Mouse (Mus musculus) hindbrain, postnatal 0 days (tissue): ENCODE data around the gene Hoxd3. TPM values are rescaled to one million over a fixed set of nuclear protein-coding genes. Genes with fewer than 3 reads are reported as not detected.

Experiments
- ATAC-seq: fragments of 200-750 bp; cut with Nextera tagmentation; 2 replicates; pipeline ENCODE4 v1.8.0; 2017; ENCODE audit warnings: mild to moderate bottlenecking, moderate TSS enrichment, moderate library complexity
- DNase-seq: peaks from one replicate; pipeline ENCODE4 v3.0.0-alpha.2; 2015; ENCODE audit warnings: low spot score
- H3K27ac ChIP-seq: fragments of 300-500 bp; sonication (generic); 2 replicates; pipeline ENCODE4 v1.5.1; 2014; ENCODE audit warnings: mild to moderate bottlenecking
- H3K27me3 ChIP-seq: fragments of 300-500 bp; sonication (generic); 2 replicates; pipeline ENCODE4 v1.6.1; 2014; ENCODE audit warnings: low read length, mixed read lengths; ENCODE audit not compliant: insufficient read depth
- H3K36me3 ChIP-seq: fragments of 300-500 bp; sonication (generic); 2 replicates; pipeline ENCODE4 v1.6.1; 2014; ENCODE audit warnings: low read length, mixed read lengths; ENCODE audit not compliant: insufficient read depth
- H3K4me1 ChIP-seq: fragments of 300-500 bp; sonication (generic); 2 replicates; pipeline ENCODE4 v1.6.1; 2014; ENCODE audit warnings: antibody characterized with exemption, low read length, mixed read lengths; ENCODE audit not compliant: insufficient read depth
- H3K4me2 ChIP-seq: fragments of 300-500 bp; sonication (generic); 2 replicates; pipeline ENCODE4 v1.6.1; 2014; ENCODE audit warnings: low read depth, mild to moderate bottlenecking, low read length, moderate library complexity, mixed read lengths
- H3K4me3 ChIP-seq: fragments of 300-500 bp; sonication (generic); 2 replicates; pipeline ENCODE4 v1.5.1; 2014; ENCODE audit warnings: low read length
- H3K9ac ChIP-seq: fragments of 300-500 bp; sonication (generic); replicated peaks from 2 replicates; pipeline ENCODE4 v1.6.1; 2014; ENCODE audit warnings: mild to moderate bottlenecking, low read length, moderate library complexity, mixed read lengths
- H3K9me3 ChIP-seq: fragments of 300-500 bp; sonication (generic); 2 replicates; pipeline ENCODE4 v1.6.1; 2016; ENCODE audit warnings: low read length, mixed read lengths
- CTCF ChIP-seq: IDR thresholded peaks from 2 replicates; pipeline ENCODE4 v1.5.1; 2016; ENCODE audit warnings: antibody characterized with exemption, control low read depth, low read depth
- WGBS: fragments of 180-500 bp; shearing (Covaris S2); extraction: QIAGEN DNeasy Blood & Tissue Kit; methylation state at CpG from one replicate; pipeline ENCODE4 v1.1.7; 2014; 5-methylcytosine and 5-hydroxymethylcytosine counted together
- polyA plus RNA-seq: library from polyadenylated mRNA; unstranded; fragments of >200 nt; fragmentation: Nextera tagmentation; extraction: Ambion mirVana; gene quantifications from 2 replicates; pipeline ENCODE4 v1.2.1, GENCODE M21; 2015
- total RNA-seq: library from RNA; depleted of rRNA; stranded (reverse); fragments of >200 nt; gene quantifications from 2 replicates; pipeline ENCODE4 v1.2.3, GENCODE M21; 2014

Gene Hoxd3
- total and polyA plus RNA-seq, 2 experiments from 2014 or later, result 26.3 to 36.8 TPM

DNA sequence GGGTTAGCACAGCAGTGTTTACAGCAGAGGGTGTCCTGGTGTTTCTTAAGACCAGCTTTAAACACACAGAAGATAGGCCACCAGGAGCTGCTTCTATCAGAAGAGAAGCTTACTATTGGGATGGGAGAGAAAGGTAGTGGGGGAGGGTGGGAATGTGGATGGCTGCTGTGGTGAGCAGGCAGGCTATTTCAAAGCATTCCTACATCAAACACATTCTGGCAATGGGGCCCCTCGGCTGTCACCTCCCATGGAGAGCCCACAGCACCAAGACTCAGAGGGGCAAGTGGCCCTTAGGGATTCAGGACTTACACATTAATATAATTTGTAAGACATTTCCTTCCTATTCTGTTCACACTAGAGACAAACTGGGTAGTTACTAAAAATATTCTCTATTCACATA is 48.4 kb downstream of the Hoxd3 start:
- H3K9me3 ChIP-seq, result no peaks in the 10 kb centered on the region
- H3K36me3 ChIP-seq, result no peaks in the 10 kb centered on the region
- no peak for DNase-seq
- H3K4me3 ChIP-seq, result no peak overlapping the region
- 0 out of 2 replicates have a peak, but pooled peaks cover 4% of the 10 kb centered on the region for H3K4me1 ChIP-seq
- H3K27me3 ChIP-seq, result peaks cover 64% of the 10 kb centered on the region
- H3K27ac ChIP-seq, result no peak overlapping the region
- ATAC-seq, result no peak
- TF ChIP-seq CTCF, result no peak
- 5% methylated on average over 1 of the region's 1 CpGs for WGBS
- no peak overlapping the region for H3K9ac ChIP-seq
- no peak overlapping the region for H3K4me2 ChIP-seq

DNA sequence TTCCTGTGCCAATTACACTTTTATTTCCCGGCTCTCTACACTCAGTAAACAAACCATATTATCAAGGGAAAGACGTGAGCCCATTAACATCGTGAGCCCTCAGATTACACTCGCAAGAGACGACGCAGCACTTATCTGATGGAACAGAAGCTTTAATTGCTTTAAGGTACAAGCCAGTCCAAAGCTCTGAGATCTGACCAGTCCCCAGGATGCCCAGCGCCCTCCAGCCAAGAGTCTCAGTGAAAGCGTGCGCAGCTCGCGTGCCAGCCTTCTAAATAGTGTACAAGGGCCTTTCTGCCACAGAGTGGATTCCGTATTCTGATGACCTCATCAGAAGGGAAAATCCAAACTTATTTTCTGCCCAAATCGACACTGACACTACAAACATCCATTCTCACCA is 50.2 kb downstream of the Hoxd3 start:
- DNase-seq, result no peak
- no peak for TF ChIP-seq CTCF
- Histone ChIP-seq H3K4me1 (0 out of 2 replicates have a peak, but pooled peaks cover 4% of the 10 kb centered on the region), H3K4me3 (peak overlapping the region; percentile 48; the same call in 1 of the 2 replicates), H3K4me2 (peak overlapping the region; percentile 75), H3K9ac (no peak overlapping the region), H3K36me3 (no peaks in the 10 kb centered on the region), H3K27me3 (peaks cover 67% of the 10 kb centered on the region), H3K9me3 (no peaks in the 10 kb centered on the region), H3K27ac (no peak overlapping the region)
- 9% methylated on average over 13 of the region's 13 CpGs for WGBS
- ATAC-seq, result no peak

DNA sequence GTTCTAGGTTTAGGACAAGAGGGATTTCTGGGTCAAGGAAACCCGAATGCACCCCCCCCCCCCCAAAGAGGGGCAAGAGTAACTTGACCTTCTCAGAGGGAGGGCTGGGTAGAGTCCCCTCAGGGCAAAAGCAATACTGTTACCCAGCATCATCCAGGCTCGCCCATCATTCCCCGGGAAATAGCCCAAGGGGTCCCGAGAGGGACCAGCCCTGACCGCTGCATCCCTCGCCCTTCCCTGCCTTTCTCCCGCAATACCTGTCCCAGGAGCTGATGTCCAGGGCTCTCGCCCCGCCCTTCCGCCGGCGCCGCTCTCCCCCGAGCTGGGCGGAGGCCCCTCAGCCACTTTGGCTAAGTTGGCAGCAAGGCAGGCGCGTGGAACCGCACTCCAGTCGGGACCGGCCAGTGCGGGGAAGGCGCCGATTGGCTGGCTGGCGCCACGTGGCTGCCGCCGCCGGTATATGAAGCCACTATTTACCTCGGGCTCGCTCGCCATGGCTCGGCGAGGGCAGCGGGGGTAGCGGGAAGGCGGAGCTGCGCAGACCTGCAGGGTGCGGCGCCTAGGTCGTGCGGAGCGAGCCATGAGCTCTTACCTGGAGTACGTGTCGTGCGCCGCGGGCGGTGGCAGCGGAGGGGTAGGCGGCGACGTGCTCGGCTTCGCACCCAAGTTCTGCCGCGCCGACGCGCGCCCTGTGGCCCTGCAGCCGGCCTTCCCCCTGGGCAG is 51.0 kb downstream of the Hoxd3 start, which contains the start of gene Hoxd1:
Hoxd1 (plus strand) TSS at position 459 of the 723 bp plus-strand sequence.
- Histone ChIP-seq H3K36me3 (no peaks in the 10 kb centered on the region), H3K4me1 (0 out of 2 replicates have a peak, but pooled peaks cover 4% of the 10 kb centered on the region), H3K9ac (no peak within 1 kb of the TSS), H3K4me2 (peak within 1 kb of the TSS; percentile 75), H3K9me3 (no peaks in the 10 kb centered on the region), H3K27ac (no peak within 1 kb of the TSS), H3K27me3 (peaks cover 64% of the 10 kb centered on the region), H3K4me3 (peak within 1 kb of the TSS; percentile 48)
- WGBS, result under 1% methylated on average over 52 of the region's 61 CpGs
- DNase-seq (peak; percentile 35), ATAC-seq (peak; percentile 58)
- no peak for TF ChIP-seq CTCF

DNA sequence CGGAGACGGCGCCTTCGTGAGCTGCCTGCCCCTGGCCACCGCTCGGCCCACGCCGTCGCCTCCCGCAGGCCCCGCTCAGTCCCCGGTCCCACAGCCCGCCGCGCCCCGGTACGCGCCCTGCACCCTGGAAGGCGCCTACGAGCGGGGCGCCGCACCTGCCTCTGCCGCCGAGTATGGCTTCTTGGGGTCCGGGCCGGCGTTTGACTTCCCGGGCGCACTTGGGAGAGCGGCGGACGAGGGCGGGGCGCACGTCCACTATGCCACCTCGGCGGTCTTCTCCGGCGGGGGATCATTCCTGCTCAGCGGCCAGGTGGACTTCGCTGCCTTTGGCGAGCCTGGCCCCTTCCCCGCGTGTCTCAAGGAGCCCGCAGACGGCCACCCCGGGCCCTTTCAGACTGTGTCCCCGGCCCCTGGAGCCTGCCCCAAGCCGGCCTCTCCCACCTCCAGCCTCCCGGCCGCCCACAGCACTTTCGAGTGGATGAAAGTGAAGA is 51.6 kb downstream of the Hoxd3 start:
- Histone ChIP-seq H3K36me3 (no peaks in the 10 kb centered on the region), H3K27ac (no peak overlapping the region), H3K4me3 (peak overlapping the region; percentile 48), H3K9me3 (no peaks in the 10 kb centered on the region), H3K9ac (no peak overlapping the region), H3K4me2 (peak overlapping the region; percentile 75), H3K27me3 (peaks cover 58% of the 10 kb centered on the region), H3K4me1 (0 out of 2 replicates have a peak, but pooled peaks cover 4% of the 10 kb centered on the region)
- no peak for TF ChIP-seq CTCF
- ATAC-seq (peak; percentile 38; the same call in 1 of the 2 replicates), DNase-seq (no peak)
- under 1% methylated on average over 42 of the region's 53 CpGs for WGBS

DNA sequence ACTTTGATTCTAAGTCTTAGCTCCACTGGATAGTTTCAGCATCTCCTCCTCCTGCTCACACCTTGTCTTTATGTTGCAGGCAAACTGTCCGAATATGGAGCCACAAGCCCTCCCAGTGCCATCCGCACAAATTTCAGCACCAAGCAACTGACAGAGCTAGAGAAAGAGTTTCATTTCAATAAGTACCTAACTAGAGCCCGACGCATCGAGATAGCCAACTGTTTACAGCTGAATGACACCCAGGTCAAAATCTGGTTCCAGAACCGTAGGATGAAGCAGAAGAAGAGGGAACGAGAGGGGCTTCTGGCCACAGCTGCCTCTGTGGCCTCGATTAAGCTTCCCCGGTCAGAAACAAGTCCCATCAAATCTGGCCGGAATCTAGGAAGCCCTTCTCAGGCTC is 52.2 kb downstream of the Hoxd3 start:
- ATAC-seq (no peak), DNase-seq (no peak)
- 65% methylated on average over 10 of the region's 10 CpGs for WGBS
- H3K4me1 ChIP-seq, result 0 out of 2 replicates have a peak, but pooled peaks cover 4% of the 10 kb centered on the region
- H3K27ac ChIP-seq, result no peak overlapping the region
- peaks cover 54% of the 10 kb centered on the region for H3K27me3 ChIP-seq
- H3K4me2 ChIP-seq, result no peak overlapping the region
- TF ChIP-seq CTCF, result no peak
- no peak overlapping the region for H3K9ac ChIP-seq
- H3K4me3 ChIP-seq, result no peak overlapping the region
- H3K36me3 ChIP-seq, result no peaks in the 10 kb centered on the region
- no peaks in the 10 kb centered on the region for H3K9me3 ChIP-seq

DNA sequence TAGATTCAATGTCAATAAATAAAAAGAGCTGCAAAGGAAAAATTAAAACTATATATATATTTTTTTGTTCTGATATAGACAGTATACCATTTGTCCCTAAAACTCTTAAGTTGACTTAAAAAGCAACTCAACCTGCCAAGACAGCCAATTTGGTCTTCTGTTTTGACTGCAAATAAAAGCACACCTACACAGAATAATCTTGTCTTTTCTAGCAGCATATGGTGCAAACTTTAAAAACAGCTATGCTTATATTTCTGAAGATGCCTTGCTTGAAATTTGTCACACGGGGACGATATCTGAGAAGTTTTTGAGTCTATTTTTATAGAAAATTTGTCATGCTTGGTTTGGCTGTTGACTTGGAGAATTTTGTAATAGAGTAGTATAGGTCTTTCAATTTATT is 62.6 kb downstream of the Hoxd3 start:
- H3K27ac ChIP-seq, result no peak overlapping the region
- WGBS, result 81% methylated on average over 2 of the region's 2 CpGs
- H3K4me2 ChIP-seq, result no peak overlapping the region
- H3K36me3 ChIP-seq, result no peaks in the 10 kb centered on the region
- H3K9ac ChIP-seq, result no peak overlapping the region
- DNase-seq (no peak), ATAC-seq (no peak)
- no peaks in the 10 kb centered on the region for H3K9me3 ChIP-seq
- no peak overlapping the region for H3K4me3 ChIP-seq
- no peak for TF ChIP-seq CTCF
- no peaks in the 10 kb centered on the region for H3K27me3 ChIP-seq
- H3K4me1 ChIP-seq, result no peaks in the 10 kb centered on the region
